Mouse (Mus musculus) kidney, postnatal 36 days (tissue): Measurements from ENCODE around the gene Cep350.
A peak's percentile ranks its signal among the peaks of the same experiment; 100 is the strongest.
"Not testable (repeated sequence)": the region's sequence is repeated elsewhere in the genome, so short reads cannot be mapped to it uniquely, and the experiment has no call there.

ENCODE experiments used
- DNase-seq, 2 experiments: peaks; one replicate each; pipeline ENCODE4 v3.0.0; 2021 to 2022; ENCODE audit warnings: mixed read lengths in 2 of 2

Cep350 gene

DNA sequence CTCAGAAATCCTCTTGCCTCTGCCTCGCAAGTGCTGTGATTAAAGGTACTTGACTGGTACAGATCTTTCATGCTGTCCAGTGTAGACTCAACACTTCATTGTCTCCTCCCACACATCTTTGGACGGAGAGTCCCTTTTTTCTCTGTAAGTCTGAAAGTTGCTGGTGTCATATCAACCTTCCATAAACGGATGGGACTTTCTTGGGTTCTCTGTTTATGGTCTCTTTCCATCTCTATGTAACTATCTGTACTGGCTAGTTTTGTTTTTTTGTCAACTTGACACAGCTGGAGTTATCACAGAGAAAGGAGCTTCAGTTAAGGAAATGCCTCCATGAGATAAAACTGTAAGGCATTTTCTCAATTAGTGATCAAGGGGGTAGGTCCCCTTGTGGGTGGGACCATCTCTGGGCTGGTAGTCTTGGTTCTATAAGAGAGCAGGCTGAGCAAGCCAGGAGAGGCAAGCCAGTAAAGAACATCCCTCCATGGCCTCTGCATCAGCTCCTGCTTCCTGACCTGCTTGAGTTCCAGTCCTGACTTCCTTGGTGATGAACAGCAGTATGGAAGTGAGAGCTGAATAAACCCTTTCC lies 90.3 kb downstream of the Cep350 start:
- DNase-seq = not testable (repeated sequence)

DNA sequence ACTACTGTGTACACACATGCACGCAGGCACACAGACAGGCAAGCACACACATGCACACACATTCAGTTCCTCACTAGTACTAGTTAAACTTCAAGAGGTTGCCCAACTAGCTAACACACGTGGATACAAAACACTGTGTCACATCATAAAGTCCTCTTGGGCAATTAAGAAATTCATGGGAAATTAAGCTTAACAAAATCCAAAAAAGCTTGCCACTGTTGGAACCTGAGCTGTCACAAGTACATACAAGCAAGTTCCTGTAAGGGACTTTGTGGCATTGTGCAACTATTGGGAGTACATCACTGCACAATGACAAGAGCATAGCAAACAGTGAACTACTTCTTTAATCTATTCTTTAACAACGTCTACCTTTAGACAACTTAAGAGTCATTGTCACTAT lies 93.5 kb downstream of the Cep350 start:
- DNase-seq = no peak

- DNase-seq = peak in 1 of 2 experiments; percentile 23
Measured at GRCm38 (mm10) chr1:155862967-155863366, 110.1 kb downstream of the Cep350 start.

DNA sequence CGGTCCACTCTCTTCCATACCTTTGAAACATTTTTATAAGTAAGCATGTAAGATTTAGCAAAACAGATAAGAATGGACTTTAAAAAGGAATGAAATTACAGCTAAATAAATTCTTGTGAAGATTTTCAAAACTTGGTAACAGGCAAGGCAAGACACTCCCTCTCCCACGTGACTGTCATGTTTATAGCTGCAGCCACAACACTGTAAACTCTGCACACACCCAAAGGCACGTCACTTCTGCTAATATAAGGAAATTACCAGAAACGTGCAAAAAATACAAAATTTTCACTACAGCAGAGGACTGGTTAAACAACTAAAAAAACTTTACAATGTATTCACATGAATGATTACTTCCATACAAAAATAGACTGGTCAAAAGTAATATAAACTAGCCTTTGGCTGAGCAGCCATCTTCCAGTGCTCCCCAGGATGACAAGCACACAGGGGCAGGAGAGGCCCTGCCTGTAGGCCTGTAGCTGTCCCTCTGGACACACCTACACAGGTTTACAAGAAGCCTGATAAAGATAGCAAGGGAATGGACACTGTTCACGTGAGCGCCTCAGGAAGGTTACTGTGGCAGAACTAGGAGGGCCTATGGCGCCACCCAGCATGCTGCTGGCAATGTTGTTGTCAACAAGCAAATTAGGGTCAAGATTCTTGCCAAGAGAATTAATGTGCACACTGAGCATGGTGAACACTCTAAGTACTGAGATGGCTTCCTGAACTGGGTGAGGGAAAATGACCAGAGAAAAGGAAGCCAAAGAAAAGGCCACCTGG lies 117.9 kb downstream of the Cep350 start:
- DNase-seq = peak; percentile 30 to 43

GRCm38 (mm10) chr1:155853009-155853408 lies 120.0 kb downstream of the Cep350 start:
- no peak for DNase-seq

DNA sequence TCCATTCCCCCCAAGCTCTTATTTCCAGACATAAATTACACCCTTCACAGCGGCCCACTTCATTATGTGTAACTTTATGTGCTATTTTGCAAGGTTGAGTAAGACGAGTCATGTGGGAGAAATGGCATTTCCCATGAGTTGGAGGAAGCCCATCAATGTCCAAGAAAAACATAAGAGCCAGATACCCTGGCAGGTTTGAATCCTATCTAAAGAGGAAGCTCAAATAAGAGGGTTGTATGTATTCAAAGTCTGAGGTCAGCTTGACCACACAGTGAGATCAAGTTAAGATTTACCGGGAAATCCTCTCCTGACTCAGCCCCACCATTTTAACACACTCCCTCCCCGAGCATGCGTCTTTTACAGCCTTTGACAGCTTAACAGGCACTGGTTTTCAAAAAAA lies 128.8 kb downstream of the Cep350 start:
- DNase-seq = no peak

GRCm38 (mm10) chr1:155843538-155843937 lies 129.5 kb downstream of the Cep350 start:
- DNase-seq = peak in 1 of 2 experiments; percentile 6

GRCm38 (mm10) chr1:155835667-155836066 lies 137.4 kb downstream of the Cep350 start:
- no peak for DNase-seq

DNA sequence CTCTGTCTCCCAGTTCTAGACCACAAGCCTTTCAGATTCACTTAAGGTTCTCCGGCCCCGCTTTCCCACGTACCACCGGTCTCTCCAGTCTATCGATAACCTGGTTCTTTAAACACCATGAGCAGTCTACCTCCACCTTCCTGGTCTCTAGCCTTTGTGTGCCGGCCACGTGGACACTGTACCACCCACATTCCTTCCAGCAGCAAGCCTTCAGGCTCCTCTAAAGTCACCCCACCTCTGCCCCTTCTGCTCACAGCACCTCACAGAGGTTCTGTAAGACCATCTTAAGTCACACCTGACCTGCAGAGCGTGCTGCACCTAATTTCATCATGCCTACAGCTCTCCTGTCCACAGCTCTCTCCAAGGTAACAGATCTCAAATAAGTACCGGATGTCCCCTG lies 139.4 kb downstream of the Cep350 start:
- DNase-seq = no peak

DNA sequence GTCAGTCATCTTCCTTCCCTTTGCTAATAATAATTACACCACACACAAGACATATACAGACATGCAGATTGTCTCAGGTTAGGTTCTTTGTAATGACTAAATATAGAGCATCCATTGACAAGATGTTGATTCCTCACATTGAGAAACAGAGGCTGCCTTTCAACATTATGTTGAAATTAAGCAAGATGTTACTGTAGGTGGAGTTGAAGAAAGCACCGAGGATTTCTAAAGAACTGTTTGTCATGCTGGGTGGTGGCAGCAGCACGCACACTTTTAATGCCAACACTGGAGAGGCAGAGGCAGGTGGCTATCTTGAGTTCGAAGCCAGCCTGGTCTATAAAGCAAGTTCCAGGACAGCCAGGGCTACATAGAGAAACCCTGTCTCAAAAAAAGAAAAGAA lies 141.1 kb downstream of the Cep350 start:
- no peak for DNase-seq

DNA sequence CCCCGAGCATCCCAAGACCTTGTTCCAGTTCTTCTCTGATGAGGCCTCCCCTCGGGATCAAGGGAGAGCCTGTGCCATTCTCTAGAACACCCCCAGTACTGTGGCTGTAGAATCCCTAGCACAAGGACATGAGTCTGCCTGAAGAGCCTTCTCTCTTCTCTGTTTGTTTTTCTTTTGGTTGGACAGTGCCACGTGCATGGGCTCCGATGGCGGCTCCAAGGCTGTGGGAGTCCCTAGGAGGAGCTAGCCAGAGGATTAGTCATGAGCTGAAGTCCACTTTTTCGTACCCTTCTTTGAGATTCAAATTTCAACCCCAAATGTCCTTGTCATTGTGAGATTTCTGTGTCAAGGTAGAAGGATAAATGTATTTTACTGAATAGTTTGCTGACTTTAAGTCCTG lies 142.2 kb downstream of the Cep350 start:
- no peak for DNase-seq

- DNase-seq = no peak
Measured at GRCm38 (mm10) chr1:155827703-155828295, 145.3 kb downstream of the Cep350 start.

DNA sequence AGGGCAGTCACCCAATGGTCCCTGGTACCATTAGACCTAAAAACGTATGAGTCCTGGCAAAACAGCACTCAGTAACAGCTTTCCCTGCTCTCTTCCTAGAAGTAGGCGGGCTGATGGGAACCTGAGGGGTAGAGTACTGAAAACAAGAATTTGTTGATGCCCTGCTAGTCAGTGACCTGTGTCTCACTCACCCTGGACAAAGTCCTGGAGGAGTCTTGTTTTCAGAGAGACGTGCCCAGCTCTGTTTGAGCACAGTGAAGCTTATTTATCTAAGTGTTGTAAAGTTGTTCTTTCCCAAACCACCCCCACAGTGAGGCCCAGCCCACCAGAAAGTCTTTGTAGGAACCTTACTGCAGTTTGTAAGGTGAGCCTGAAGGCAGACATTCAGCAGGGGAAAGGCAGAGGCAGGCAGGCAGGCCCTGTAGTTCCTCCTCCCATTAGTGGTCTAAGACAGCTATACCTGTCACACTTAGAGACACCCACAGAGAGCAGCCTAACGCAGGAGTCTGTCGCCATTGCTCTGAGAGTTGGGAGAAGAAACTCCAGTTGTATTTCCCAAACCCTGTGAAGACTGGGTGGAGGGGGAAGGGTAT lies 146.2 kb downstream of the Cep350 start:
- DNase-seq = peak; percentile 36 to 37

GRCm38 (mm10) chr1:155825940-155826716 lies 146.9 kb downstream of the Cep350 start:
- no peak for DNase-seq

DNA sequence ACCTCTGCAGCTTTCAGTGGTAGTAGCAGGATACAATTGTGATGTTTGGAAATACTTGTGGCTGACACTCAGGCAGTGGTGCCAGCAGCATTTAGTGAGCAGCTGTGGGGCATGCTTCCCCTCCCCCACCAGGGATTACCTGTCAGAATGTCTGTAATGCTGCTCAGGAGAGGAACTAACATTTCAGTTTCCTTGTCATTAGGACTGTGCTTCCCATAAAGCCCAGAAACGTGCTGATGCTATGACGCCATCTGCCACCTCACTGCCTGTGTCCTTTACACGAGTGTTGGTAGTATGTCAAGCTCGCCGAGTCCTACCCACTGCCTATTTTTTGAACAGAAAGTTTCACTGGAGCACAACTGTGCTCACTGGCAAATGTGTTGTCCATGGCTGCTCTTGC lies 152.4 kb downstream of the Cep350 start:
- no peak for DNase-seq

DNA sequence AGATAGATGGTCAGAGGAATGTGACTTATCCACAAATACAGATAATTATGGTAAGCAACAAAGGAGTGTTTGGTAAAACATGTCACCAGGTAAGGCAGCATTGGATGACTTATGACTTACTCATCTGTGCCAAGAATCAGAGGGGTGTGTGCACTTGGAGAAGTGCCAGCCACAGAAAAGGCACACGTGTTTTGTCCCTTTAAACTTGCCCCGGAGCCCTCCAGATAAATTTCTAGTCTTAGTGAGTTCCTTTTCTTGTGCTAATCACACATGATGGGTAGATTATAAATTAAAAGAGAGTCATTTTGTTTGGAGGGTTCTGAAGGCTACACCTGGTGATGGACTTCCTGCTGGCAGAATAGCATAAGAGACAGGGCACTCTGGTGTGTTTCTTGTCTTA lies 156.9 kb downstream of the Cep350 start:
- DNase-seq = no peak

GRCm38 (mm10) chr1:155812581-155813499 lies 160.2 kb downstream of the Cep350 start, which contains the start of gene Qsox1:
Gene Qsox1 (minus strand): TSS chr1:155812889.
- DNase-seq = peak; percentile 89 to 93

- DNase-seq = no peak
Measured at GRCm38 (mm10) chr1:155811995-155812580, 161.0 kb downstream of the Cep350 start.

DNA sequence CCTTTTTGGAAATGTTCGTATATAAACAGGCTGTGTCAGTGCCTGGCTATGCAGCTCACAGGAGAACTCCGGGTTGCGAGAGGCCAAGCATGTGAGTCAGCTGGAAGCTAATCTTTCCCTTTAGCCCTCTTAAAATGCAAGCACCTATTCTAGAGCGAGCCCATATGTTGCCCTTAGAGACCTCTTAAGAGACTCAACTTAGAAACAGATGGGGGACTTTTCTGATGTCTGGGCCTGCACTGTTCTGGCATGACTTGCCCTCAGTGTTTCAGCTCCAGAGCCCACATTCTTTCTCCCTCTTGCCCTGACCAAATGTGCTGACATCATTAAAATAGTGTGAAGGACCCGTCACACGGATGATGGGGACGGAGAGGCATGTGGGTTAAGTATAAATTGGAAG lies 162.4 kb downstream of the Cep350 start:
- DNase-seq = no peak

GRCm38 (mm10) chr1:155809706-155810442 lies 163.2 kb downstream of the Cep350 start:
- no peak for DNase-seq

DNA sequence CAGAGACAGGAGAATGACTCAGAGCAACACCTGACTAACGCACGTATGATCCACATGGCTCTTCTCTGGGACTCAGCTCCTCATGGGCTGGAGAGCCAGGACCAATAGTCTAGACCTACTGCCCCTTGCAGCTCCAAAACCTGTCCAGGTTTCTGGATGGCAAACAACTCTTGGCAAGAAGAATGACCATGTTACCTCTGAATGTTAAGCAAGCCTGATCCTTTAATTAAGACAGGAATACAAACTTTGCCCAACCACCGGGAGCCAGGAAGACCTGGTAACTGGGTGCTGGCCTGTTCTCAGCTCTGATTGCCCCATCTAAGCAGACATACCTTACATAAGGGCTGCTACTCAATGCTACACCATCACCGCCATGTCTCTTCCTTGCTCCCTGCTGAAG lies 164.8 kb downstream of the Cep350 start:
- DNase-seq = no peak
